Mouse (Mus musculus): ENCODE measurements around the gene Mtf2.

GRCm38 (mm10) chr5:108028230-108028629, 37.2 kb upstream of the Mtf2 start:
- TF ChIP-seq CTCF (IDR thresholded peaks at IDR 0.05; ENCODE audit: low read depth, low read length) (no peak), POLR2A (IDR thresholded peaks at IDR 0.05; ENCODE audit: extremely low read depth, insufficient read depth, low read length) (no peak)

All from liver, adult 2 months (tissue).